Mouse (Mus musculus) gonadal fat pad, adult 2 months (tissue): ENCODE measurements around the gene Capn5. TPM values are rescaled to one million over a fixed set of nuclear protein-coding genes. Genes with fewer than 3 reads are reported as not detected.

Experiments used
- DNase-seq: peaks from one replicate; pipeline ENCODE4 v3.0.0-alpha.2; 2012; ENCODE audit warnings: low read depth
- polyA plus RNA-seq: library from polyadenylated mRNA; depleted of rRNA; stranded (reverse); fragments of >200 nt; gene quantifications from 2 replicates; pipeline ENCODE4 v1.2.3, GENCODE M21; 2012; rRNA removed

Gene Capn5
- polyA plus RNA-seq, 1 experiment: 106 TPM

DNA sequence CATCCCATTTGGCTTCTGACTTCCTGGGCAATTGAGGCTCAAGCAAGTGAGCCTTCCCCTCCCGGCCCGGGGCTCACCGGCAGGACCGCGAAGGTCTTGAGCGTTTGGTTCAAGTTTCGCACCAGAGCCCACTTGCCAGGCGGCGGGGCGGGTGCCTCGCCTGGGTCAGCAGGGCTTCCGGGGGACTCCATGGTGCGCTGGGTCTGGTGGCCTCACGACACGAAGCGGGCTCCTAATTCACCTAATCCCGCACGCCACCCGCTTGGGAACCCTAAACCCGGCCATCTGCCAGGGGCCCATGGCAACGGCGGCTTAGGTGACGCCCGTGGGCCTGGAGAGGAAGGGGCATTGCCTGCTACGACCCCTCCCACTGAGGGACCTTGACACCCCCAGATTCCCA, 66.8 kb downstream of the Capn5 start:
- DNase-seq: no peak

DNA sequence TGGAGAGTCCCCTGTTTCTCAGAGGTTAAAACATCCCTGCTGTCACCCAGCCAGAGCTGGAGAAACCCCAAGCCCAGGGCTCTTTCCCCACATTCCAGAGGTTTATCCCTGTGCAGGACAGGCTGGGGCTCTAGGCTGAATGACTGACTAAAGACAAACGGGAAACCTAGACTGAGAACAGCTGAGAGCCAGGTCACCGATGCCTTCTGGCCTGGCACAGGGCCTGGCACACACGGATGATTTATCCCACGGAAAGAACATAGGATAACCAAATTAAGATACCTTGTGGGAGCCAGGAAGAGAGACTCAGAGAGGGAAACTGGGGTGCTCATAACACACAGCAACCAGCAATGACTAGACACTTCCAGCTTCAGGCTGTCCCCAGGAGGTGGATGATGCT, 68.3 kb downstream of the Capn5 start:
- no peak for DNase-seq

DNA sequence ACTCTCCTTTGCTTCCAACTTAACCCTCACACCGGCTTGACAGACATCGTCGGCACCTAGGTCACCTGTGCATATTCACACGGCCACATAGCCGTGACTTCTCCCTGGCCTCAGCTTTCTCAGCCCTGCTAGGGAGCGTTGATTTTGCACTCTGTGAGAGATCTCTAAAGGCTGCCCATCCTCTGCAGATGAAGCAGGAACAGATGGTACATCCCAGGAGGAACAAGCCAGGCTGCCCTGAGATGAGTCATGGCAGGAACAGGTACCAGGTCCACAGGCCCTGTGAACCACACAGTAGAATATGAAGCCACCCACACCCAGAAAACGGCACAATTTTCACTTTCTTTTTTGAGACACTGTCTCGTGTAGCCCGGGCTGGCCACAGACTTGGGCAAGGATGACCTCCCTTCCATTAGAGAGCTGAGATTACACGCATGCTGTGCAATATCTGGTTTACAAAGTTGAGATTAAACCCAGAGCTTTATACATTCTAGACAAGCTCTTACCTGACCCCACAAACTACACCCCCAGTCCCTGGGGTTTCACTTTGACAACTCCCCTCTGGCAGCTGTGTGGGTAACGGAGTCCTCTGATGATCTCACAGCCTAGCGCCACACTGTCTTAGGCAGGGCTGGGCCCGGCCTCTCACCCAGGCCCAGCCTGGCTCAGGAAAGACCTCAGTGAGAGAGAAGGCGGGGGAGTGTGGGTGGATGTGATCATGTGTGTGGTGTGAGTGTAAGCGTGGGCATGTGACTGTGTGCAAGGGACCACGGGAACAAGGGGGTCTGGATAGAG, 69.2 kb downstream of the Capn5 start:
- no peak for DNase-seq

DNA sequence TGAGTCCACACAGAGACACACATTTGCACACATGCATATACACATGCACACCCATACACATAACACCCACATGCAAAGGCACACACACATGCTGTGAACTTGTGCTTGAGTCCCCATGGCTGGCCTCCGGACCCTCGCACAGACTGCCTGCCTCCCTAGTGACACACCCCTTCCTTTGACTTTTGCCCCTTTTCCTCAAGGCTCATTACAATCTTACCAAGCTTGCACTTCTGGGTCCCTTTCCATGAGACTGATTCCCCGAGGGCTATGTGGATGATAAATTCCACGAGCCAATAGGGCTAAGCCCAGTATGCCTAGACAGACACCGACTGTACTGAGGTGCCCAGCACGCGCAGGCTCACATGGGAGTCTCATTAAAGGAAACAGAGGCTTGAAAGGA, 71.8 kb downstream of the Capn5 start:
- DNase-seq: no peak

DNA sequence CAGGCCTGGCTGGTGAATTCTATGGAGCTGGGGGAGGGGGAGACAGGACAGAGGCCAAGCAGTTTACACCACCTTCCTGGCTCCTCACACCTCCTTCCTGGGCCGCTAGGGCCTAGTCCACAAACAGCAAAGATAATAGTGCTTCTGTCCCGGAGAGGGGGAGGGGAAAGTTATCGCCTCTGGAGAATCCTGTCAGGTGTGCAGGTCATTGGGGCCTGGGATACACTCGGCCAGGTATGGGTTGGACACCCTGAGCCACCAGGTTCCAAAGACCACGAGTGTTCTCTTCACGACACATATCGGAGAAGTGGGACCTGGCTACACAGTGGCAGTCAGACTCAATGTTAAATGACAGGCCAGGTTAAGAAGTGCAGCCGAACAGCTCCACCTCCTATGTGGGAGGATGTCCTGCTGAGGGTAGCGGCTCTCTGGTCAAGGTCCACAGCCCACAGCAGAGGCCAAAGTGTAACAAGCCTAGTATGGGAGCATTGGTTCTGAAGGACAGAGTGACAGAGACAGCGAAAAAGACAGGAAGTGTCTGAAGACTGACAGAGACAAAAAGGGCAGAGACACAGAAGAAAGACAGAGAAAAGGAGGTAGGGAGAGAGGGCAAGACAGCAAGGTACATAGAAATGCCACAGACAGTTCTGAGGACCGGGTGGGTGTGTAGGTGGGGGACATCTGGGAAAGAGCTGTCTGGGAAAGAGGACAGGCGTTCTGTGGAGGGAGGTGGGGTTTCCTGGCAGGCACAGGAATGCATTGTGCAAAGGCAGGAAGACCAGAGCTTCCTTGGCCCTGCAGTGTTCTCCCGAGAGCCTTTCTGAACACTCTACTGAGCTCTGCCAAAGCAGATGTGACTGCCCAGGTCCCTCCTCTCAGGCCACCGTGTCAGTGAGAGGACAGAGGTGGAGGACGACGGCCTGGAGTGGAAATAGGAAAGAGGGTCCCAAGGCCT, 73.3 kb downstream of the Capn5 start:
- no peak for DNase-seq

DNA sequence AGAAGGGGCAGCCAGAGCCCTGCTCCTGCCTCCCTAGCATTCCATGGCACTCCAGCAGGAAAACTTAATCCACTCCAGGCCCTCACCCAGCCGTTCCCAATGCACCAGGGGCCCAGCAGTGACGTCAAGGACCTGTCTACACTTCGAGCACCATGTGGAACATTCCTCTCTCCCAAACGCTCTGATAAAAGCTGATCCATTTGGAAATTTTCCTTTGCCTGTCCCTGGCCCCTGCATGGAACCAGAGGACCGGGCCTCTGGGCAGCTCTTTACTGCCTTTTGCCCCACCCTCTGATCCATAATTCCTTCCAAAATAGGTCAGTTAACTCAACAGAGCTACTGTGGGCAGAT, 74.2 kb downstream of the Capn5 start:
- no peak for DNase-seq

DNA sequence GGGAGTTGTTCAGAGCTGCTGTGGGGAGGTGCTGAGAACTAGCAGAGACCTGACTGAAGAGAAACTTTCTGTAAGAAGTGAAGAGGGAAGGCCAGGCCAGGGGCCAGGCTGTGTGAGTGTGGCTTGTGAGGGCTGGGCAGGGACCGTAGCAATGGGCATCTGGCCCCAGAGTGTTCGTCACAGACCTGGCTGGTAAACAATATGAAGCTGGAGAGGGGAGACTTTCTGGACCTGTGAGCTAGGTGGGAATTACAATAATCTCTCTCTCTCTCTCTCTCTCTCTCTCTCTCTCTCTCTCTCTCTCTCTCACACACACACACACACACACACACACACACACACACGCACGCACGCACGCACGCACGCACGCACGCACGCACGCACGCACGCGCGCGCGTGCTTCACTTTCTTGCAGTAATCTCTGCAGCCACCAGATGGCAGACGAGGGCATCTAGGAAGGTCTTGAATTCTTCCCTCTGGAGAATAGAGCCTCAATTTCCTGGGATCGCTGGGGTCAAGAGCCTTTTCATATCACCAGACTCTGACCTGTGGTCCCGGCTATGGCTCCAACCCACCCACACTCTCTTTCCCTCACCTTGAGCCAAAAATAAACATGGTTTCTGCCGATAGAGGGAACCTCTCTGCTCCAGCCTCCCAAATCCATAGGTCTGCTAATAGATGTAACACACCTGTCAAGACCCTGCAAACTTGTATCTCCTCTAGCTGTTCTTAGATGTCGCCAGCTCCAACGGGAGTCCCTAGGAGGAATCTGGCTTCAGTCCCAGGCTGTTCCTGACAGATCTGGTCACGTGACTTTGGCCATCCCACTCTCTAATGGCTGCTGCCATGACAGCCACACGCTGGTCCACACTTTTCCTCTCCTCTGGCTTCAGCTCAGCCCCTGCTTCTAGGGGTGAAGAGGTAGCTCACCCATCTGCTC, 74.8 kb downstream of the Capn5 start:
- no peak for DNase-seq

DNA sequence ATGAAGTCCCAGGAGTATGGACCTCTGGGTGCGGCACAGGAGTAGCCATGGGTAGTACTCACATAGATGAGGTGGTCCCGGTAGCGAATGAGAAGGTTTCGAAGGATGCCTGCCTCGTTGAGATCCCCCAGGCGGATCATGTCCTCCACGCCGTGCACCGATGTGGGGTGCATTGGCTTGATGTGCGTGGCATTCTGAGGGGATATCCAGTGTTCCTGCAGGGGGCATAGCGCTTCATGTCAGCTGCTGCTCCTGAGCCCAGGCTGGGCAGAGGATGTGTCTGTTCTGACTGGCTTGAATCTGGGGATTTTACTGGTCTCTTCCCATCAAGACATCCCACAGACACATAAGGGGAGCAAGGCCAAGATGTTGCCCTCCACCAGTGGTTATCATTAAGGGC, 75.6 kb downstream of the Capn5 start:
- DNase-seq: no peak

DNA sequence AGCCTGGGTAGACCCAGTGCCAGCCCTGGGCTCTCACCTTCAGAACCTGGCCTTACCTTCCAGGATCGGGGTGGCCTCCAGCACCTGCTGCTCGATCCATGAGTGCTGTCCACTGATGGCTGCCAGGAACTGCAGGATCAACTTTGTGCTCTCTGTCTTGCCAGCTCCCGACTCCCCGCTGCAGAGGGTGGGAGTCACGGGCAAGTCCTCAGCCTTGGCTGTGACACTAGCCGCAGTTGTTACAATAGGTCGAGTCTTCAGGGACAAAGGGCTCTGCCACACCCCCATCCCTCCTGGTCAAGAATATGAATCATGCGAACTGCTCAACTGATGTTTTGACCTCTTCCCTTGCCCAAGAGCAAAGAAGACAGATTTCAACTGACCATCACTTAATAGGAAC, 80.5 kb downstream of the Capn5 start:
- DNase-seq: no peak

DNA sequence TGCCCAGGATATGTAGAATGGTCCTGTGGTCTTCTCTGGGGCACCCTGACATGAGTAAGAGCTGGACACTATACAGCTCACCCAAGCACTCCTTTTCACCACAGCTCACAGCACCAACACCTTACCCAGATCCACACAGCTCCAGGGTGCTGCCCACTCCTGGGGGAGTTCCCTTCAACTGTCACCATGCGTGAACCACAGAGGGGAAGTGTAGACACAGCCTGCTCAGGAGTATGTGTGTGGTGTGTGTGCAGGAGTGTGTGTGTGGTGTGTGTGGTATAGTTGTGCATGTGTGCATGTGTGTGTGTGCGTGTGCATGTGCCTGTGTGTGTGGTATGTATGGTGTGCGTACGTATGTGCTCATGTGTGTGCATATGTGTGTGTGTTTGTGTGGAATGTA, 82.2 kb downstream of the Capn5 start:
- DNase-seq: no peak

DNA sequence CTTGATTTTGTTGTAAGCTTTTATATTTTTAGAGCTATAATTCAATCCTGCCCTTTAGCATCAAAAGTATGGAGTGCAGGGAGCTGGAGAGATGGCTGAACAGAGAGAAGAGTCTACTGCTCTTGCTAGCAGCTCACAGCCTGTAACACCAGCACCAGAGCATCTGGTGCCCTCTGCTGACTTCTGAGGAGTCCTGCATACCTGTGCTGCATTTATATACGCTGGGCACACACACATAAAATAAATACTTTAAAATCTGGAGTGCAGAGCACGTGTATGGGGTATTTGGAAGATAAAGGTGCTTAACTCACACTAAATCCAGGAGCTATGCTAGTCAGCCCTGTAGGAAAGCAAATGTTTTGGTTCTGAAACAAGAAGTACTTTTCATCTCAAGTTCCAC, 91.7 kb downstream of the Capn5 start:
- no peak for DNase-seq

DNA sequence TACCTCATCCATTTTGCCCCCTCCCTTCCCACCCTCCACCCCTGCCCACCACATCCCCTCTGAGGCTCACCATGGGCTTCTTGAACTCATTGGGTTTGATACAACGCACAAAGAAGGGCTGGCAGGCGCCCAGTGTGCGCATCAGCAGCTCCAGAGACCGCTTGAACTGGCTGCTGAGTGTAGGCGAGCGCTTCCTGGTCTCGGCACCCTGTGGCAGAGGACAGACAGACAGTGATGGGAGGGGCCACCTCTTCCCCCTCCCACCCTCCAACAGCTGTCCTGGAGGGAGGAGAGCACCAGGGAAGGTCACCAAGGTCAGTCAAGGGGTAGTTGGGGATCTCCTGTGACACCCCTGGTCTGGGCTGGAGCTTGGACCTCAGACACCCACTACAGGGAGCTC, 92.8 kb downstream of the Capn5 start:
- DNase-seq: no peak

DNA sequence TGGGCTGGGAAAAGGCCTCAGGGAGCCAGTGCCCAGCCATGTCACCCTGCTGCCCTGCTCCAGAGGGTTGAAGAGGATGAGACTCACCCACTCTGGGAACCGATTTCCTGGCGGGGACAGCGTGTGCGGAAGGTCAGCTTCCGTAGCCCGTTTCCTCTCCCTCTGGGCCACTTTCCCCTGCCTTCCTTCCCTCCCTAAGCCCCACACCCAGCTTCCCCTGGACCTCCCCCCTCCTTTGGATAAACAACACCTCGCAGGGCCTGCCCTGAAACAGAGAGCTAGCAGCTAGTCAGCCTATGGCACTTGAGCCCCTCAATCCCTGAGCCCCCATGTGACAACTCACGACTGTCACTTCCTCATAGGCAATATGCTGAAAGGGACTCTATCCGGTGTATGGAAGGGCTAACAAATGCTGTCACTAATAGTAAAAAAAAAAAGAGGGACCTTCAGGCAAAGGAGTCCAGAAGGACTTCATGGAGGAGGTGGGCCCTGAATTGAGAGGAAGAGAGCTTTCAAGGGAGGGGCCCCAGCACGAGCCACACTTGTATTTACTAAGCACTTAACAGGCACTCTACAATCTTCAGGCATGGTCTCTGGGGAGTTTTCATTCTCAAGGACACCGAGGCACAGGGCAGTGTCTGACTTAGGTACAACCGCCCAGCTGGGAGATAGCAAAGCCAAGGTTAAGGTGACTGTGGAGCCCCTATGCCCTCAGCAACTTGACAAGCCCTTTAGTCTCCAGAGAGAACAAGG, 93.4 kb downstream of the Capn5 start:
- DNase-seq: no peak

DNA sequence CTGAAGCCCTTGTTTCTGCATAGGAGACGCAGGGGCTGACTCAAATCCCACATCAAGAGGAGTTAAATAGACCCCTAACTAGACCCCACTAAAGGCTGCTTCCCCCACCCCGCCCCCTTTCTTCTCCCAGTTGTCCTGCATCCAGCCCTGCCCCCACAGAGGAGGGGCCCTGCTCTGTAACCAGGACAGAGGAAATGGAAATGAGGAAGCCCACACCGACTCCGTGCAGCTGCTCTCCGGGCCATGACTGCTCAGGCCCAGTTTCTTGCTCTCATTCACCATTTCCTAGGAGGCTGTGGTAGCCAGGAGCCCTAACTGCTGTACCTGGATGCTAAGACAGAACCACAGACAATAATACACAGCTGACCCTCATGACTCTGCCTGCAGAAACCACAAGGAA, 95.7 kb downstream of the Capn5 start:
- no peak for DNase-seq

DNA sequence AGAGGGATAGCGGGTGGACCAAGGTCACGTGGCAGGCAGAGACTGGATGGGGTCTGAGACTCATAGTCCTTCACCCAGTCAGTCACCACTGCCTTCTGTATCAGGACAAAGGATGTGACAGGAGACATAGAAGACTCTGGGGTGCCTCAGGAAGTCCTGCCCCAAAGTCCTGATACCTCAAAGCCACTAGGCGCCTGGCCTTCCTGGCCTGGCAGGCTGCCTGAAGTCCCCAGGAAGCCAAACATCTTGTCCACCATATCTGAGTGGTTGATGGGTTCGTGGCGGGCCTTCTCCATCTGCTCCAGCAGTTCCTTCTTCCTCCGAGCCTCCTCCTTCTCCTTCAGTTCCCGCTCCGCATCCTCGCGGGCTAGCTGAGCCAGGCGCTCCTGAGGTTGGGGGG, 100.6 kb downstream of the Capn5 start:
- DNase-seq: no peak

DNA sequence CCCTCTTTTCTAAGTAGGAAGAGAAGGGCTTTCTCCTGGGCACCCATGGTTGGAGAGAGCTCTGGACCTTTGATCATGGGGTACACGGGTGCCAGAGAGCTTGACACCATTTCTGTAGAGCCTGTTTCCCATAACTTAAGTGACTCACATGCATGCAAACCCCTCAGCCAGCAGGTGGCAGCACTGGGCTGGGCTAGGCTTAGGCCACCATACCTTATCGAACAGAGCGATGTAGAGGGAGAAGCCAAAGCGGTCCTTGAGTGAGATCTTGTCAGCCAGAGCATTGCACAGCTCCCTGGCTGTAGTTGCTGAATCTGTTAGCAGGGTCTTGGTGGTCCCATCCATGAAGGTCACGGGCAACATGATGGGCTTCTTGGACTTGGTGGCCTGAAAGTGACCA, 106.5 kb downstream of the Capn5 start:
- no peak for DNase-seq

Other genes with a start within 250 kb of the Capn5 start
- gene Myo7a, start 58.8 kb downstream of the Capn5 start, polyA plus RNA-seq: 12.5 and 13.4 TPM in 2 replicates
- gene Omp, start 32.8 kb downstream of the Capn5 start, polyA plus RNA-seq: 9.2 and 12.1 TPM in 2 replicates
- gene B3gnt6, start 21.2 kb upstream of the Capn5 start, polyA plus RNA-seq: 0.09 TPM in 2 replicates
- 8.2 and 17.9 TPM in 2 replicates for gene Acer3, start 142.9 kb upstream of the Capn5 start, polyA plus RNA-seq
- gene Tsku, start 183.1 kb upstream of the Capn5 start, polyA plus RNA-seq: 13.6 and 15.1 TPM in 2 replicates